Mouse (Mus musculus) liver, postnatal 0 days (tissue): ENCODE data around the gene Cdc6.

ENCODE experiments used
- CTCF ChIP-seq: sonication (generic); IDR thresholded peaks from 2 replicates; pipeline ENCODE4 v1.5.1; 2016; ENCODE audit warnings: antibody characterized with exemption, low read depth
- EP300 ChIP-seq: IDR thresholded peaks from 2 replicates; pipeline ENCODE4 v1.6.1; 2016; ENCODE audit warnings: antibody characterized with exemption, low read depth, mild to moderate bottlenecking

GRCm38 (mm10) chr11:98877001-98877400 lies 30.6 kb upstream of the Cdc6 start:
- no peak for TF ChIP-seq CTCF
- no peak for TF ChIP-seq EP300
